Mouse (Mus musculus): ENCODE measurements around the gene Ptch1. TPM values are rescaled to one million over a fixed set of nuclear protein-coding genes. Genes with fewer than 3 reads are reported as not detected.
A peak's percentile ranks its signal among the peaks of the same experiment; 100 is the strongest.

The Ptch1 gene
- total and polyA plus RNA-seq, 3 experiments: 6.2 to 14.9 (median 7.4) TPM

- H3K27me3 ChIP-seq (replicated peaks): no peaks in the 10 kb centered on the region
- TF ChIP-seq TBP (conservative IDR thresholded peaks at IDR 0.05; ENCODE audit: low read depth, low read length) (no peak), JUN (IDR thresholded peaks at IDR 0.05; ENCODE audit: insufficient read depth, low read depth, low read length) (no peak), TCF12 (IDR thresholded peaks at IDR 0.05; ENCODE audit: low read depth, low read length) (0 out of 2 replicates have a peak, but pooled peaks have one; percentile 31)
- no peak within 1 kb of the TSS for H3K4me3 ChIP-seq (replicated peaks in 1 of 3; ENCODE audit: low read depth in 2 of 3, low read length in 2 of 3, poor library complexity in 1 of 3)
- H3K4me2 ChIP-seq (ENCODE audit: insufficient read depth, low read depth, poor library complexity, severe bottlenecking): 0 out of 2 replicates have a peak within 1 kb of the TSS, but pooled peaks have one; percentile 27
- no peak within 1 kb of the TSS for H3K27ac ChIP-seq (ENCODE audit: insufficient read depth, low read depth)
- H3K9ac ChIP-seq (ENCODE audit: insufficient read depth, low read depth): no peak within 1 kb of the TSS
- peaks cover 2 to 11% of the 10 kb centered on the region in 2 experiments; a peak in 3 of 4 replicates for H3K4me1 ChIP-seq (ENCODE audit: control insufficient read depth in 1 of 2, insufficient read depth in 2 of 2)
- in situ Hi-C loops (cut with MboI; ENCODE audit: low pct_ligation_motif_present, low pct_unique_long_range_greater_than_20kb, low sequenced_read_pairs): no loop called here
- no peaks in the 10 kb centered on the region for H3K36me3 ChIP-seq (replicated peaks in 1 of 2; ENCODE audit: control insufficient read depth in 1 of 2, insufficient read depth in 1 of 2, low read length in 1 of 2)
- H3K79me2 ChIP-seq (replicated peaks; ENCODE audit: control insufficient read depth, extremely low read depth, insufficient read depth, poor library complexity, severe bottlenecking): no peaks in the 10 kb centered on the region
- no peak for DNase-seq (ENCODE audit: extremely low read depth)
- dilution Hi-C loops (cut with MboI; ENCODE audit: extremely low pct_ligation_motif_present, extremely low pct_unique_long_range_greater_than_20kb, low sequenced_read_pairs): no loop called here
- peaks cover 2% of the 10 kb centered on the region for H3K9me3 ChIP-seq (replicated peaks; ENCODE audit: low read length)
Measured at GRCm38 (mm10) chr13:63496646-63497582, 76.5 kb downstream of the Ptch1 start, which contains the start of gene Fancc. TSS of gene Fancc (minus strand) at chr13:63497278.

GRCm38 (mm10) chr13:63487707-63488042 lies 85.7 kb downstream of the Ptch1 start:
- H3K27ac ChIP-seq (ENCODE audit: insufficient read depth, low read depth): no peak overlapping the region
- no peaks in the 10 kb centered on the region for H3K9me3 ChIP-seq (replicated peaks; ENCODE audit: low read length)
- TF ChIP-seq GABPA (IDR thresholded peaks at IDR 0.05; ENCODE audit: insufficient replicate concordance, low read depth, low read length) (no peak), HCFC1 (IDR thresholded peaks at IDR 0.05; ENCODE audit: low read depth, low read length) (no peak), BHLHE40 (IDR thresholded peaks at IDR 0.05; ENCODE audit: low read depth, low read length) (no peak), MYC (IDR thresholded peaks at IDR 0.05; ENCODE audit: low read depth, low read length) (no peak), JUND (conservative IDR thresholded peaks at IDR 0.05; ENCODE audit: low read depth, low read length) (no peak), ZMIZ1 (IDR thresholded peaks at IDR 0.05; ENCODE audit: low read depth, low read length) (no peak), TCF12 (IDR thresholded peaks at IDR 0.05; ENCODE audit: low read depth, low read length) (no peak), E2F4 (IDR thresholded peaks at IDR 0.05; ENCODE audit: insufficient replicate concordance, low read depth, low read length) (no peak), MXI1 (IDR thresholded peaks at IDR 0.05; ENCODE audit: low read depth, low read length) (no peak), ZC3H11A (IDR thresholded peaks at IDR 0.05; ENCODE audit: low read depth, low read length) (no peak), CTCF (conservative IDR thresholded peaks at IDR 0.05 in 1 of 2, IDR thresholded peaks at IDR 0.05 in 1 of 2; ENCODE audit: low read depth in 2 of 2, low read length in 2 of 2) (no peak), TBP (conservative IDR thresholded peaks at IDR 0.05; ENCODE audit: low read depth, low read length) (no peak), MEF2A (IDR thresholded peaks at IDR 0.05; ENCODE audit: borderline replicate concordance, low read depth, low read length) (no peak), ZNF384 (IDR thresholded peaks at IDR 0.05; ENCODE audit: low read depth, low read length) (no peak), CHD2 (IDR thresholded peaks at IDR 0.05; ENCODE audit: low read length) (no peak), ETS1 (conservative IDR thresholded peaks at IDR 0.05; ENCODE audit: low read depth, low read length) (no peak)
- no peak overlapping the region for H3K4me3 ChIP-seq (replicated peaks in 1 of 3; ENCODE audit: low read depth in 2 of 3, low read length in 2 of 3, poor library complexity in 1 of 3)
- in situ Hi-C loops (cut with MboI; ENCODE audit: low pct_ligation_motif_present, low pct_unique_long_range_greater_than_20kb, low sequenced_read_pairs) (no loop called here), dilution Hi-C loops (cut with MboI; ENCODE audit: extremely low pct_ligation_motif_present, extremely low pct_unique_long_range_greater_than_20kb, low sequenced_read_pairs) (no loop called here)
- no peak for DNase-seq (ENCODE audit: extremely low read depth)
- no peaks in the 10 kb centered on the region for H3K36me3 ChIP-seq (replicated peaks in 1 of 2; ENCODE audit: control insufficient read depth in 1 of 2, insufficient read depth in 1 of 2, low read length in 1 of 2)
- no peak overlapping the region for H3K4me2 ChIP-seq (ENCODE audit: insufficient read depth, low read depth, poor library complexity, severe bottlenecking)
- no peak overlapping the region for H3K9ac ChIP-seq (ENCODE audit: insufficient read depth, low read depth)
- H3K4me1 ChIP-seq (ENCODE audit: control insufficient read depth in 1 of 2, insufficient read depth in 2 of 2): no peaks in the 10 kb centered on the region
- no peaks in the 10 kb centered on the region for H3K27me3 ChIP-seq (replicated peaks)
- H3K79me2 ChIP-seq (replicated peaks; ENCODE audit: control insufficient read depth, extremely low read depth, insufficient read depth, poor library complexity, severe bottlenecking): no peaks in the 10 kb centered on the region

All from CH12.LX (cell line).